Mouse (Mus musculus): ENCODE data around the gene Ica1. TPM values are rescaled to one million over a fixed set of nuclear protein-coding genes. Genes with fewer than 3 reads are reported as not detected.

Gene Ica1
- polyA plus RNA-seq, 1 experiment from 2014 or later = 5.6 TPM

DNA sequence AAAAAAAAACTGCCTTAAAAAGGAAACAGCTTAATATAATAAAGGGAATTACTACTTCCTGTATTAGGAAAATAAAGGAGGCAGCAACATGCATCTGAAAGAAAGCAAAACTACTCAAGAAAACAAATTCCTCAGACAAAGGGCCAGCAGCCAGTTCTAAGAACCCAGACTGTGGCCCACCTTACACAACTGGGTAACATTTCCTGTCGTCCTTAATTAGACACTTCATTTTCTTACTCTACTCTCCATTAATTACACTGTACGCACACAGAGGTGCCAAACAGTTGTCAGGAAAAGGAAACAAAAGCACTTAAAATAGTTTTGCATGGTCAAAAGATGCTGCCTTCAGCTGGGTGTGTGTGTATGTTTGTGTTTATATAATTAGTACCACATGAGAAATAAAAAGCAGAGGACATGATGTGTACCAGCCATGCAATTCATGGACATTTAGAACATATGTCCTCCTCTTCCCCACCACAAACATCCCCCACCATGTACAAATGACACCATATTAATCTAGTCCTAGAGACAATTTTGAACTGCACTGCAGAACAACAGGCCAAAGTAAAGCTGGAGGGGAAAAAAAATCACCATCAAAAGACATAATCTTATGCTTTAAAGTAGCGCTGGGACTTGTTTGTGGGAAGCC, 115.1 kb downstream of the Ica1 start:
- H3K9ac ChIP-seq (ENCODE audit: low read depth, low read length) = no peak overlapping the region
- no peak for ATAC-seq (ENCODE audit: low read depth)
- H3K9me3 ChIP-seq (replicated peaks; ENCODE audit: control insufficient read depth, low read length) = no peaks in the 10 kb centered on the region
- no peaks in the 10 kb centered on the region for H3K27me3 ChIP-seq (ENCODE audit: control insufficient read depth, insufficient read depth, low read depth, low read length)
- no peaks in the 10 kb centered on the region for H3K36me3 ChIP-seq (ENCODE audit: control insufficient read depth, insufficient read depth)
- H3K4me2 ChIP-seq (ENCODE audit: low read depth, low read length) = no peak overlapping the region
- no peaks in the 10 kb centered on the region for H3K4me1 ChIP-seq (ENCODE audit: control insufficient read depth, low read depth, low read length)
- WGBS (ENCODE audit: insufficient replicate concordance) = 62% methylated on average over 3 of the region's 3 CpGs
- H3K4me3 ChIP-seq (ENCODE audit: low read depth, low read length) = no peak overlapping the region
- no peak overlapping the region for H3K27ac ChIP-seq (ENCODE audit: low read length)

DNA sequence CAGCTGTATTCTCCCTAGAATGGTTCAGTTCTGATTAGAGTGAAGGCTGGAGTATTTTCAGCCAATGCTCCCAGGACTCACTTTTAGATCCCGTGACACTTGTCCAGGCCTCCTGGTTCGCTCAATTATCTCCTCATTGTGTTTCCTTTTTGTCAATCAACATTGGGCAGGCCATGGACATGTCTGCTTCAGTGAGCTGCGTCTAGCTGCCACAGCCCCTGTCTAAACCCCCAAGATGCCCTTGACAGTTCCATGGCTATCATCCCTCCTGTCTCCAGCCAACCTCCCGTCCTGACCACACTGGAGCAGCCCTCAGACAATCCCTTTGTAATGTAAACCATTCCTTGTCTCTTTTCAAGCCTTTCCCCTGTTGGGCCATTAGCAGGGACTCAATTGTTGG, 116.9 kb downstream of the Ica1 start:
- no peaks in the 10 kb centered on the region for H3K4me1 ChIP-seq (ENCODE audit: control insufficient read depth, low read depth, low read length)
- 48% methylated on average over 4 of the region's 4 CpGs for WGBS (ENCODE audit: insufficient replicate concordance)
- no peaks in the 10 kb centered on the region for H3K27me3 ChIP-seq (ENCODE audit: control insufficient read depth, insufficient read depth, low read depth, low read length)
- H3K36me3 ChIP-seq (ENCODE audit: control insufficient read depth, insufficient read depth) = no peaks in the 10 kb centered on the region
- H3K9me3 ChIP-seq (replicated peaks; ENCODE audit: control insufficient read depth, low read length) = no peaks in the 10 kb centered on the region
- H3K9ac ChIP-seq (ENCODE audit: low read depth, low read length) = no peak overlapping the region
- no peak for ATAC-seq (ENCODE audit: low read depth)
- H3K4me3 ChIP-seq (ENCODE audit: low read depth, low read length) = no peak overlapping the region
- H3K4me2 ChIP-seq (ENCODE audit: low read depth, low read length) = no peak overlapping the region
- H3K27ac ChIP-seq (ENCODE audit: low read length) = no peak overlapping the region

DNA sequence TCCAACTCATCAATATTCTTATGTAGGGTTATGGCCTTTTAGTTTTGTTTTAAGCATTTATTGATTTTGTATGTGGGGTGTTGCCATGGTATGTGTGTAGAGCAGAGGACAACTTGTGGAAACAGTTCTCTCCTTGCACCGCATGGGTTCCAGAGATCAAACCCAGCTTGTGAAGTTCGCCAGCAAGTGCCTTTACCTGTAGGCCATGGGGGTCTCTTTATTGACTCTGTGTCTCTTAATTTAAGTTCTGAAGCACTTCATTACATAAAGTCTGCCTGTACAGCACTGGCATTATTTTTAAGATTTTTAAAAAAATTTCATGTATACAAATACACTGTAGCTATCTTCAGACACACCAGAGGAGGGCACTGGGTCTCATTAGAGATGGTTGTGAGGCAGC, 118.2 kb downstream of the Ica1 start:
- Histone ChIP-seq H3K9ac (ENCODE audit: low read depth, low read length) (no peak overlapping the region), H3K4me2 (ENCODE audit: low read depth, low read length) (no peak overlapping the region), H3K27ac (ENCODE audit: low read length) (no peak overlapping the region), H3K27me3 (ENCODE audit: control insufficient read depth, insufficient read depth, low read depth, low read length) (no peaks in the 10 kb centered on the region), H3K9me3 (replicated peaks; ENCODE audit: control insufficient read depth, low read length) (no peaks in the 10 kb centered on the region), H3K4me1 (ENCODE audit: control insufficient read depth, low read depth, low read length) (no peaks in the 10 kb centered on the region), H3K4me3 (ENCODE audit: low read depth, low read length) (no peak overlapping the region), H3K36me3 (ENCODE audit: control insufficient read depth, insufficient read depth) (no peaks in the 10 kb centered on the region)
- no peak for ATAC-seq (ENCODE audit: low read depth)
- whole genome bisulfite sequencing (ENCODE audit: insufficient replicate concordance) = 78% methylated on average over 2 of the region's 2 CpGs

DNA sequence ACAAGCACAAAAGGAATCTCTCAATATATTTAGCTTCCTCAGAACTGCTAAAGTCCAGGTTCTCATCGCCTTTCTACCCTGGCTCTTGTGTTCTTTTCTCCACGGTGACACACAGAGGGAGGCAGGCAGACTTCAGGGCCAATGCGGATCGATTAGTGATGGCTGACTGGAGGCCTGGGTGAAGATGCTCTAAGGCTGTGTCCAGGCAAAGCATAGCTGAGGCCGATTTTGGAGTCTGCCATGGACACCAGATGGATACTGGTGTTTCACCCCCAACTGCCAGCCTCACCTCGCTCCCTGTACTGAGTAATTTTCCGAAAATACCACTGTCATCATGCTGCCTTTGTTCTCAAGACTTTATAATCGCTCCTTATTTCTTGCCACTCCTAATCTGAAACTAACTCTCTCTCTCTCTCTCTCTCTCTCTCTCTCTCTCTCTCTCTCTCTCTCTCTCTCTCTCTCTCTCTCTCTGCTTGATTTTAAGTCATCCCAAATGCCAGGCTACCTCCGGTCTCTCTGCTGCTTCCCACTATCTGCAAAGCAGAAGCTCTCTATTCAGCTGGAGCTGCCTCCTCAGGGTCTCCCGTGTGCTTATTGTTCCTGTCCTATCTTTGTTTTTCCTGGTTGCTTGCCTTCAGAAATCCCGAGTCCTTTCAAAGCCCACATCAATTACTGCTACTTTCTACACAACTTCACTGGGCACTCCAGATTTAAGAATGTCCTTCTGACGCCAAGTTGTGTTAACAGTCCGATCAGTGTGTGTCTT, 118.9 kb downstream of the Ica1 start:
- Histone ChIP-seq H3K27ac (ENCODE audit: low read length) (no peak overlapping the region), H3K9me3 (replicated peaks; ENCODE audit: control insufficient read depth, low read length) (no peaks in the 10 kb centered on the region), H3K4me3 (ENCODE audit: low read depth, low read length) (no peak overlapping the region), H3K36me3 (ENCODE audit: control insufficient read depth, insufficient read depth) (no peaks in the 10 kb centered on the region), H3K9ac (ENCODE audit: low read depth, low read length) (no peak overlapping the region), H3K27me3 (ENCODE audit: control insufficient read depth, insufficient read depth, low read depth, low read length) (no peaks in the 10 kb centered on the region), H3K4me1 (ENCODE audit: control insufficient read depth, low read depth, low read length) (no peaks in the 10 kb centered on the region), H3K4me2 (ENCODE audit: low read depth, low read length) (no peak overlapping the region)
- no peak for ATAC-seq (ENCODE audit: low read depth)
- WGBS (ENCODE audit: insufficient replicate concordance) = 62% methylated on average over 13 of the region's 13 CpGs

DNA sequence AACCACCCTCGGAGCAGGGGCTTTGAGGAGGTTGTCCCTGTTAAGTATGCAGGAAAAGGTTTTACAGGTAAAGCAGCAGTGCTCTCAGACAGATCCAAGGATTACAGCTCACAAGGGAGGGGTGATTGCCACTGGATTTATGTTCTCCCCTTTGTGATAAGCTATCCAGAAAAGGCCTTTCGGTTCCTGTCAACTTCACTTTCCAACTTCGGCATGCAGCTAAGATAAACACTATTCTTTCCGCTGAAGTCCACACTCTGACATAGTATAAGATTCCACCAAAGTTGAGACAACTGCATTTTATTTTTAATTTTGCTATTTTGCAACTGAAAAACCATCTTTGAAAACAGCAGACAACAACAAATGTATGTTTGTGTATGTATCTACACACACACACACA, 119.9 kb downstream of the Ica1 start:
- H3K4me1 ChIP-seq (ENCODE audit: control insufficient read depth, low read depth, low read length) = no peaks in the 10 kb centered on the region
- no peak overlapping the region for H3K9ac ChIP-seq (ENCODE audit: low read depth, low read length)
- no peak overlapping the region for H3K27ac ChIP-seq (ENCODE audit: low read length)
- H3K9me3 ChIP-seq (replicated peaks; ENCODE audit: control insufficient read depth, low read length) = no peaks in the 10 kb centered on the region
- H3K4me3 ChIP-seq (ENCODE audit: low read depth, low read length) = no peak overlapping the region
- no peak overlapping the region for H3K4me2 ChIP-seq (ENCODE audit: low read depth, low read length)
- 65% methylated on average over 4 of the region's 4 CpGs for WGBS (ENCODE audit: insufficient replicate concordance)
- no peaks in the 10 kb centered on the region for H3K36me3 ChIP-seq (ENCODE audit: control insufficient read depth, insufficient read depth)
- ATAC-seq (ENCODE audit: low read depth) = no peak
- H3K27me3 ChIP-seq (ENCODE audit: control insufficient read depth, insufficient read depth, low read depth, low read length) = no peaks in the 10 kb centered on the region

DNA sequence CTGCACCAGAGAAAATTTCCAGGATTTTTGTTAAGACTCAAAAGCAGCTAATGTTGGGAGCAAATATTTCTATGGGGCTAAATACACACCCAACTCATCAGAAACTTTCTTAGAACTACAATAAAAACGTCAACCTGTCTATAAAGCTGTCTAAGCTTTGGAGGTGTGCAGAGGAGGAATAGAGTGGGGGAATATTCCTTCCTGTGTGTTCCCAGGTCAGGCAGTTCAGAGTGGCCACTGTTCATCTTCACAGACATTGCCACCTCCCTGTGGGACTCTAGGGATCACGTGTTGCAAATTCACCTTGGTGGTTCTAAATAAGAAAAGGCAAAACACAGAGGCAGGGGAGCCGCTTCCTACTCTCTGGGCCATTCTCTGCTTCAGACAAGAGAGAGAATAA, 120.8 kb downstream of the Ica1 start:
- Histone ChIP-seq H3K4me2 (ENCODE audit: low read depth, low read length) (no peak overlapping the region), H3K27ac (ENCODE audit: low read length) (no peak overlapping the region), H3K36me3 (ENCODE audit: control insufficient read depth, insufficient read depth) (no peaks in the 10 kb centered on the region), H3K9me3 (replicated peaks; ENCODE audit: control insufficient read depth, low read length) (no peaks in the 10 kb centered on the region), H3K4me3 (ENCODE audit: low read depth, low read length) (no peak overlapping the region), H3K9ac (ENCODE audit: low read depth, low read length) (no peak overlapping the region), H3K4me1 (ENCODE audit: control insufficient read depth, low read depth, low read length) (no peaks in the 10 kb centered on the region), H3K27me3 (ENCODE audit: control insufficient read depth, insufficient read depth, low read depth, low read length) (no peaks in the 10 kb centered on the region)
- ATAC-seq (ENCODE audit: low read depth) = no peak
- 63% methylated on average over 3 of the region's 3 CpGs for WGBS (ENCODE audit: insufficient replicate concordance)

DNA sequence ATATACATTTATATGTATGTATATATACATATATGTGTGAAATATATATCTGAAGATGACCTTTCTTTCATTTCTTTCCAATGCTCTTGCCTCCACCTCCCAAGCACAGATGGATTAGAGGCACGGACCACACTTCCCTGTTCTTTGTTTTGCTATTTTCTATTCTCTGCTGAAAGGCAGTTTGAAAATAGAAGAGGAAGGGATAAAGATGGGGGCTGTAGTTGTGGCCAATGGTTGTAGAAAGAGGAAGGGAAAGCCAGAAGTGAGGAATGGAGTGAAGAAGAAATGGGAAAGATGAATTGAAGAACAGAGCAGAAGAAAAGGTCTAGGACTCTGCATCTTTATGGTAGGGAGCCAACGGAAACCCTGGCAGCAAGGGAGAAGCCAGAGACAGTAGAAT, 122.8 kb downstream of the Ica1 start:
- Histone ChIP-seq H3K4me2 (ENCODE audit: low read depth, low read length) (no peak overlapping the region), H3K4me3 (ENCODE audit: low read depth, low read length) (no peak overlapping the region), H3K9ac (ENCODE audit: low read depth, low read length) (no peak overlapping the region), H3K9me3 (replicated peaks; ENCODE audit: control insufficient read depth, low read length) (no peaks in the 10 kb centered on the region), H3K27me3 (ENCODE audit: control insufficient read depth, insufficient read depth, low read depth, low read length) (no peaks in the 10 kb centered on the region), H3K27ac (ENCODE audit: low read length) (no peak overlapping the region), H3K36me3 (ENCODE audit: control insufficient read depth, insufficient read depth) (no peaks in the 10 kb centered on the region), H3K4me1 (ENCODE audit: control insufficient read depth, low read depth, low read length) (no peaks in the 10 kb centered on the region)
- no peak for ATAC-seq (ENCODE audit: low read depth)
- WGBS (ENCODE audit: insufficient replicate concordance) = 64% methylated on average over 2 of the region's 2 CpGs

DNA sequence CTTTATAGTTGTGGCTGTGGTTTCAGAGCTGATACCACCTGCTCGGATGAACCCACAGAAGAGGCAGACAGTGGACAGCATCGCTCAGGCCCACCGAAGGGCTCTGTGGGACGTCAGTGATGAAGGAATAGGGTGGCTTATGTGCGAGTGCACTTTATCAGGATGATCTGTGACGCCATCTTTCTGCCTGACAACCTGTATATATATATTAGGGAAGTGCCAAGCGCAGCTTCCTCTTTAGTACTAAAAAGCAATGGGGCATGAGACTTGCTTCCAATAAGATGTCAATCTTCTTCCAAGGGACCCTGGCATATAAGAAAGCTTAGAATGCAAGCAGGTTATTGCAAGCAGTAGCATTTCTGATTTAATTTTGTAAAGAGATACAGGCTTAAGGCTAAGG, 127.9 kb downstream of the Ica1 start:
- peaks cover 8% of the 10 kb centered on the region for H3K4me1 ChIP-seq (ENCODE audit: control insufficient read depth, low read depth, low read length)
- no peak overlapping the region for H3K4me3 ChIP-seq (ENCODE audit: low read depth, low read length)
- no peak for ATAC-seq (ENCODE audit: low read depth)
- H3K9ac ChIP-seq (ENCODE audit: low read depth, low read length) = no peak overlapping the region
- H3K4me2 ChIP-seq (ENCODE audit: low read depth, low read length) = no peak overlapping the region
- 65% methylated on average over 7 of the region's 7 CpGs for WGBS (ENCODE audit: insufficient replicate concordance)
- no peak overlapping the region for H3K27ac ChIP-seq (ENCODE audit: low read length)
- H3K27me3 ChIP-seq (ENCODE audit: control insufficient read depth, insufficient read depth, low read depth, low read length) = no peaks in the 10 kb centered on the region
- H3K9me3 ChIP-seq (replicated peaks; ENCODE audit: control insufficient read depth, low read length) = no peaks in the 10 kb centered on the region
- no peaks in the 10 kb centered on the region for H3K36me3 ChIP-seq (ENCODE audit: control insufficient read depth, insufficient read depth)

DNA sequence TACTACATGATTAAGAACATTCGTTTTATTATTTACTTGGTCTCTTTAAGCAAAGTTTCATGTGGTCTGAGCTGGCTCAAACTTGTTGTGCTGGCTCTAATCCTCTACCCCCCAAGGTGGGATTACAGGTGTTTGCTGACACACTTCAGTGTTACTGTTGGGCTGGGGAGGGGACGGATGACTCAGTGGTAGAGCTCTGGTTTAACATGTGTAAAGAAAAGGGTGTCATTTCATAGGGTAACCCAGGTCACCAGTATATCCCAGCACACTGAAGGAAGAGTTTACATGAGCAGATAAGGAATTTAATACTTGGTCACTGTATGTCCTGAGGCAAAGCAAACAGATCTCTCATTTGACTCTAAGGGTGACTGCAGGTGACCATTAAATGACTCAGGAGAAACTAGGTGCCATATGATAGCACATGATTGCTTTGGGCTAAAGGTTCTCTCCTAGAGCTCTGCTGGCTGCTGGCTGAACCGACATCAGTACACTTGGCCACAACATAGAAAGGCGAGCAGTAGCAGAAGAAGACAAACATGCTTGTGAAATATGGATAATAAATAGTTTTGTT, 128.9 kb downstream of the Ica1 start:
- Histone ChIP-seq H3K9ac (ENCODE audit: low read depth, low read length) (no peak overlapping the region), H3K36me3 (ENCODE audit: control insufficient read depth, insufficient read depth) (no peaks in the 10 kb centered on the region), H3K27ac (ENCODE audit: low read length) (no peak overlapping the region), H3K27me3 (ENCODE audit: control insufficient read depth, insufficient read depth, low read depth, low read length) (no peaks in the 10 kb centered on the region), H3K4me1 (ENCODE audit: control insufficient read depth, low read depth, low read length) (peaks cover 8% of the 10 kb centered on the region), H3K4me2 (ENCODE audit: low read depth, low read length) (no peak overlapping the region), H3K9me3 (replicated peaks; ENCODE audit: control insufficient read depth, low read length) (no peaks in the 10 kb centered on the region), H3K4me3 (ENCODE audit: low read depth, low read length) (no peak overlapping the region)
- 60% methylated on average over 4 of the region's 4 CpGs for WGBS (ENCODE audit: insufficient replicate concordance)
- no peak for ATAC-seq (ENCODE audit: low read depth)

Measured in liver, embryonic 16.5 days (tissue).